Mouse (Mus musculus) kidney, adult 11 months (tissue): ENCODE measurements around the gene Mdm4.

Source experiments
- DNase-seq: peaks from one replicate; pipeline ENCODE4 v3.0.0; 2022

The Mdm4 gene

GRCm38 (mm10) chr1:133030461-133030860, at the start of gene Mdm4:
Gene Mdm4, minus strand, starts transcription at chr1:133030561.
- no peak for DNase-seq

GRCm38 (mm10) chr1:133080079-133080561, 49.8 kb upstream of the Mdm4 start:
- DNase-seq = no peak

- DNase-seq = no peak
These were observed 49.1 kb upstream of the Mdm4 start for GRCm38 (mm10) chr1:133079509-133079908.

- no peak for DNase-seq
These were observed 48.0 kb upstream of the Mdm4 start for GRCm38 (mm10) chr1:133078338-133078727.

- no peak for DNase-seq
These were observed 47.4 kb upstream of the Mdm4 start for GRCm38 (mm10) chr1:133077606-133078337.

- no peak for DNase-seq
These were observed 46.5 kb upstream of the Mdm4 start for GRCm38 (mm10) chr1:133076681-133077514.

- DNase-seq = no peak
These were observed 45.5 kb upstream of the Mdm4 start for GRCm38 (mm10) chr1:133075651-133076400.

- DNase-seq = no peak
These were observed 44.2 kb upstream of the Mdm4 start for GRCm38 (mm10) chr1:133074541-133074940.

- peak; percentile 46 for DNase-seq
These were observed 43.0 kb upstream of the Mdm4 start for GRCm38 (mm10) chr1:133073327-133073856.

GRCm38 (mm10) chr1:133071666-133072381, 41.5 kb upstream of the Mdm4 start:
- DNase-seq = no peak

- DNase-seq = no peak
These were observed 39.8 kb upstream of the Mdm4 start for GRCm38 (mm10) chr1:133070157-133070556.

- DNase-seq = no peak
These were observed 39.1 kb upstream of the Mdm4 start for GRCm38 (mm10) chr1:133069275-133070120.

- DNase-seq = no peak
These were observed 38.4 kb upstream of the Mdm4 start for GRCm38 (mm10) chr1:133068669-133069274.

GRCm38 (mm10) chr1:133068268-133068667, 37.9 kb upstream of the Mdm4 start:
- no peak for DNase-seq

- DNase-seq = no peak
These were observed 32.8 kb upstream of the Mdm4 start for GRCm38 (mm10) chr1:133063164-133063563.

GRCm38 (mm10) chr1:133060681-133061080, 30.3 kb upstream of the Mdm4 start:
- no peak for DNase-seq

GRCm38 (mm10) chr1:133059592-133059991, 29.2 kb upstream of the Mdm4 start:
- no peak for DNase-seq

GRCm38 (mm10) chr1:133057345-133058034, 27.1 kb upstream of the Mdm4 start:
- DNase-seq = no peak

GRCm38 (mm10) chr1:133054326-133054725, 24.0 kb upstream of the Mdm4 start:
- no peak for DNase-seq

GRCm38 (mm10) chr1:133053034-133053433, 22.7 kb upstream of the Mdm4 start:
- DNase-seq = no peak
